Mouse (Mus musculus) megakaryocyte, embryonic 14.5 days (primary cell): ENCODE measurements around the gene Hoxc6. TPM values are rescaled to one million over a fixed set of nuclear protein-coding genes. Genes with fewer than 3 reads are reported as not detected.
A peak's percentile ranks its signal among the peaks of the same experiment; 100 is the strongest.

ENCODE experiments used
- H3K27me3 ChIP-seq: replicated peaks from 2 replicates; pipeline ENCODE3; 2012; ENCODE audit warnings: inconsistent platforms
- H3K36me3 ChIP-seq: replicated peaks from 2 replicates; pipeline ENCODE3; 2012; ENCODE audit warnings: low read length, inconsistent platforms, mixed read lengths
- H3K4me1 ChIP-seq: 2 replicates; pipeline ENCODE4 v1.6.1; 2012; ENCODE audit warnings: inconsistent platforms
- H3K4me3 ChIP-seq: replicated peaks from 2 replicates; pipeline ENCODE3; 2012; ENCODE audit warnings: moderate library complexity, mild to moderate bottlenecking, inconsistent platforms
- H3K9me3 ChIP-seq: 2 replicates; pipeline ENCODE4 v1.6.1; 2012; ENCODE audit warnings: inconsistent platforms
- FLI1 ChIP-seq: IDR thresholded peaks from 2 replicates; pipeline ENCODE4 v1.6.1; 2012; ENCODE audit warnings: low read length, inconsistent platforms, mixed read lengths
- GATA1 ChIP-seq: IDR thresholded peaks from 3 replicates; pipeline ENCODE4 v1.6.1; 2012; ENCODE audit warnings: mixed read lengths, low read length, inconsistent platforms, borderline replicate concordance
- polyA plus RNA-seq: library from polyadenylated mRNA; stranded (reverse); fragments of >175 nt; gene quantifications from 2 replicates; pipeline ENCODE4 v1.2.3, GENCODE M21; 2012; ENCODE audit warnings: low replicate concordance; ENCODE audit not compliant: insufficient read depth

The Hoxc6 gene
- polyA plus RNA-seq, 1 experiment: not detected

DNA sequence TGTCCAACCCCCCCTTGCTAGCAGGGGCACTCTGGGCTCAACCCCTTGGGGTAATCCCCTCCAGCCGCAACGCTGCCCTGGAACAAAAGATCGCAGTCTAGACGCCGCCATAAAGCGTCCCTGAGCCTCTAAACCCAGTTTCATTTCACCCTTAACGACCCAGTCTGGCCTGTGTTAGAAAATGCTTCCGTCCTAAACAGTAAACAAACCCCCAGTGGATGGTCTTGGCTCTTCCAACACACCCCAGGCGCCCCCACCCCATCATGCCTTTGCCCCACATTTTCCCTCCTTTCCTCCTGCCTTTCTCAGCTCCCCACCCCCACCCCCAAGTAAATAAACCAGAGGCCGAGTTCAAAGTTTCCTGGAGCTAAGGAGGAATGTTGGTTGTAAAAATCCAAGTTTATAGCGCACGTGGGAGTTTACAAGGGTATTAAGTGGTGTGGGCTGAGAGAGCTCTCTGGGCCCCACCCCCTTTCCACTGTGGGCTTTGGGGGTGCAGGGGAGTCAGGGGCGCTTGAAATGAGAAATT, 38.3 kb upstream of the Hoxc6 start:
- no peaks in the 10 kb centered on the region for H3K36me3 ChIP-seq
- TF ChIP-seq GATA1 (no peak), FLI1 (no peak)
- no peaks in the 10 kb centered on the region for H3K9me3 ChIP-seq
- H3K4me3 ChIP-seq: peak overlapping the region; percentile 53
- H3K27me3 ChIP-seq: peaks cover 96% of the 10 kb centered on the region
- H3K4me1 ChIP-seq: peaks cover 31% of the 10 kb centered on the region

DNA sequence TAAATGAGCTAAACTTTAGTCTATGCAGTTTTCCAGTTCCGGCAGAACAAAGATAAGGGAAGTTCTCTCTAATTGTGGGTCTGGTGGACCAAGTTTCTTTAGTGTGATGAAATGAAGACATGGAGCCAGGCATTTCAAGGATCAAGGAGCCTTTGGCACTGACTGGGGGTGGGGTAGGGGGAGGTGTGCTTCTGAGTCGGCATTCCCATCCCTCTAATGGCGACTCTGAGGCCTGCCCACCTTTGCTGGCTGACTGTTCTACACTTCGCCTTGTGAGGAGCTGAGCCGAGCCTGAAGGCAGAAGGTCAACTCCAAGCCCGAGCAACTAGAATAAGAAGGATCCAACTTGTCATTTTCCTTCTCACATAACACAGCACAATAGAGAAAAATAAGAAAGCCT, 36.3 kb upstream of the Hoxc6 start:
- peaks cover 36% of the 10 kb centered on the region for H3K4me1 ChIP-seq
- TF ChIP-seq FLI1 (no peak), GATA1 (no peak)
- H3K27me3 ChIP-seq: peaks cover 96% of the 10 kb centered on the region

DNA sequence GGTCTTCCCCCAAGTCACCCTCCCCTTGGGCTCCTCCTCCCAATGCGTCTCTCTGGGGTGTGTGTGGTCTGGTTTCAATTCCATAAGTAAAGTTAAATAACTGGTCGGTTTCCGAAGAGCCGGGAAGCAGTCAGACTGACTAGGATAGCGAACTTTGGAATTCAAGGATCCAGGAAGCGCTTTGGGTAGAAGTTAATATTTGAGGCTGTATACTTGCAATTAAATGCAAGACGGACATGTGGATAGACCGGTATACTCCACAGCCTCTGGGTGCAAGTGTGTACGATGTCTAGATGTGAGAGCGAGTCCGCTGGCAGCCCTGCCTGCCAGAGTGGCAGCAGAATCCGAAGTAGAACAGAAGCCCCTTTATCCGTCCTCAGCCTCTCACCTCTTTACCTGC, 35.6 kb upstream of the Hoxc6 start:
- Histone ChIP-seq H3K36me3 (no peaks in the 10 kb centered on the region), H3K27me3 (peaks cover 96% of the 10 kb centered on the region), H3K4me1 (peaks cover 44% of the 10 kb centered on the region), H3K4me3 (no peak overlapping the region), H3K9me3 (no peaks in the 10 kb centered on the region; the same call in 1 of the 2 replicates)
- TF ChIP-seq FLI1 (no peak), GATA1 (no peak)

More for the DNA sequence above, 36.3 kb upstream of the Hoxc6 start:
- H3K36me3 ChIP-seq: no peaks in the 10 kb centered on the region
- no peaks in the 10 kb centered on the region; the same call in 1 of the 2 replicates for H3K9me3 ChIP-seq
- no peak overlapping the region for H3K4me3 ChIP-seq

DNA sequence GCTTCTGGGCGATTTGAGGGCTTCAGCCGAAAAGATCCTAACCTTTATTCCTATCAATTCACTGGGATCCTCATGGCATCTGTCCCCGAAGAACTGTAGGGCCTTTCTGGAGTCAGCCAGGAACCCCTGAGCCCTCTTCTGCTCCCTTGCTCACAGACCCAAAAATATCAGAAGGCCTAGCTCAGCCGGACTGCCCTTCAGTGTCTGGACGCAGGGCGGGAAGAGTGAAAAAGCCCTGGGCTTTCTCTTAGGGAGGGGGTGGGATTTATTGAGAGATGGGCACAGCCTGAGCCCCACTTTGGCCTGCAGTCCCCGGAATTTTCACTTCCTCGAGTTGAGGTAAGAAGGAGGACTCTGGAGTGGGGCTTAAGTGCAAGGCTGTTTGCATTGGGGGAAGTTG, 34.8 kb upstream of the Hoxc6 start:
- Histone ChIP-seq H3K27me3 (peaks cover 95% of the 10 kb centered on the region), H3K4me1 (peaks cover 47% of the 10 kb centered on the region), H3K36me3 (no peaks in the 10 kb centered on the region), H3K9me3 (no peaks in the 10 kb centered on the region; the same call in 1 of the 2 replicates), H3K4me3 (no peak overlapping the region)
- TF ChIP-seq FLI1: no peak
- no peak for TF ChIP-seq GATA1

DNA sequence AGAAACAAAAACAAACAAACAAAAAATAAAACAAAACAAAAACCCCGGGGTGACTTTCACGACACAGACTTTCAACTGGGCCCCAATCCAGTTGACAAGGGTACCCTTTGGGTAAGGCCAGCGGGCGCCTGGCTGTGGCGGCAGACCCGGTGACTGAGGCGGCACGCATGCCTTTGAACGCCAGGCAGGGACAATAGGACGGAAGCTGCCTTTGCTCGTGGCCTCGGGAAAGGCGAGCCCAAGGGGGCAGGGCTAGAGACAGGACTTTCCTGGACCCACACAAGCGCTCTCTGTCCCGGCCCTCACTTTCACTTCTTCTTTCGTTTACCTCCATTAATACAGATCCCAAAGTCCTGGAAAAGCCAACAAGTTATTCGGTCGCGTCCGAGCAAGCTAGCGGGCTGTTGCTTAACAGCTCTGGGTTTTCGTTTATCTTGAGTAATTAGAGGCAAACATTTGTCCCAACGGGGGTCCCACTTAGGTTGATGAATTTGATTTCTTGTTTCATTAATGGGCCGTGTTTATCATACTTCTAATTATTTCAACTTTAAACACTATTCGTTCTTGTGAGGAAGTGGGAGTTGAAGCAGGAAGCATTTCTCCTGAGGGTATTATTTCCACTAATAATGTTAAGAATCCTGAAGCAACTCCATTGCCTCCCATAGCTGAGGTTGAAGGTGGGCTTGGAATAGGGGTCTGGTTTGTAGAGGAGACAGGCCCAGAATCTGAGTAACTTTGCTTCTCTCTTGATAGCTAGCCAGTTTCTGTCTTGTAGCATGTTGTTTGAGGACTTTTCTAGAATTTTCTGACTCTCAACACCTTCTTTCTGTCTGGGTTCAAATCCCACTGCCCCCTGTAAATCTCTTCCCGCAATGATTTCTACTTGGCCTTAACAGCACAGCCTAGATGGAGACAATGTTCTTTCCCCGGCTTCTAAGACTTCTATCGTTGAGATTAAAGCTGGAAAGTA, 34.1 kb upstream of the Hoxc6 start:
- Histone ChIP-seq H3K36me3 (no peaks in the 10 kb centered on the region), H3K27me3 (peaks cover 94% of the 10 kb centered on the region), H3K4me3 (peak overlapping the region; percentile 78), H3K9me3 (no peaks in the 10 kb centered on the region; the same call in 1 of the 2 replicates), H3K4me1 (peaks cover 47% of the 10 kb centered on the region)
- TF ChIP-seq GATA1: no peak
- TF ChIP-seq FLI1: no peak

DNA sequence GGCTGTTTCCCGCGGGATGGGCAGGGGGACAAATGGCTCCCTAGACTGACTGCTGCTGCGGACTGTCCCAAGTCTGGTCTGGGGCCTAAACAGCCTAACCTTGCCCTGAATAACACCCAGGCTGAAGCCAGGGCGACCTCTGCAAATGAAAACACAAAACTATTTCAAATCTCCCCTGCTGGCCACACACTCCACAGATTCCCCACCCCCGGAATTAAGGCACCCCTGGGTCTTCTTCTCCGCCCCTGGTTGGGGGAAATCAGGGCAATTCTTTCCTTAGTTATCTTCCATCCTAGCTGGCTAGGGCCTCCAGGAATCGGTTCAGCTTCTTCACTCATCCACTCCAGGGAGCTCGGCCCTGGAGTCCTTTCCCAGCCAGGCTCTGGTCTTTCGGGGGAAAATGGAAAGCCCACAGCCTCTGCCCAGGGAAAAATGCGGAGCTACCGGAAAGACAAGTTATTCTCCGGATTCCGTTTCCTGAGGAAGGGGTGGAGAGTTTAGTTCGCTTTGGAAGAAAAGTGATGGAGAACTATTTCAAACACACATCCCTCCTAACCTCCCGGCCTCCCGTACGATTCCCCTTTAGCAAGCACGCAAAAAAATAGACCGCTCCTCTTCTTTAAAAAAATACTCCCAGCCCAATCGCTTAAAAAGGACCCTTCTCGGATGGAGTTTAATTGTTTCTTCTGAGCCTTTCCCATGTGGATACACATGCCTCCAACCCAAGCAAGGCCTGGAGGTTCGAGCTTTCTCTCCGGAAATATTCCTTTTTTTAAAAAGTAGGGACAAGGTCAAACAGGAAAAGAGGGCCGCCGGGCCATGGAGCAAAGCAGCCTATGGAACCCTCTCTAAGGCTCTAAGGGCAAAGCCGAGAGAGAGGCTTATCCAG, 32.8 kb upstream of the Hoxc6 start:
- H3K4me3 ChIP-seq: no peak overlapping the region
- H3K27me3 ChIP-seq: peaks cover 94% of the 10 kb centered on the region

DNA sequence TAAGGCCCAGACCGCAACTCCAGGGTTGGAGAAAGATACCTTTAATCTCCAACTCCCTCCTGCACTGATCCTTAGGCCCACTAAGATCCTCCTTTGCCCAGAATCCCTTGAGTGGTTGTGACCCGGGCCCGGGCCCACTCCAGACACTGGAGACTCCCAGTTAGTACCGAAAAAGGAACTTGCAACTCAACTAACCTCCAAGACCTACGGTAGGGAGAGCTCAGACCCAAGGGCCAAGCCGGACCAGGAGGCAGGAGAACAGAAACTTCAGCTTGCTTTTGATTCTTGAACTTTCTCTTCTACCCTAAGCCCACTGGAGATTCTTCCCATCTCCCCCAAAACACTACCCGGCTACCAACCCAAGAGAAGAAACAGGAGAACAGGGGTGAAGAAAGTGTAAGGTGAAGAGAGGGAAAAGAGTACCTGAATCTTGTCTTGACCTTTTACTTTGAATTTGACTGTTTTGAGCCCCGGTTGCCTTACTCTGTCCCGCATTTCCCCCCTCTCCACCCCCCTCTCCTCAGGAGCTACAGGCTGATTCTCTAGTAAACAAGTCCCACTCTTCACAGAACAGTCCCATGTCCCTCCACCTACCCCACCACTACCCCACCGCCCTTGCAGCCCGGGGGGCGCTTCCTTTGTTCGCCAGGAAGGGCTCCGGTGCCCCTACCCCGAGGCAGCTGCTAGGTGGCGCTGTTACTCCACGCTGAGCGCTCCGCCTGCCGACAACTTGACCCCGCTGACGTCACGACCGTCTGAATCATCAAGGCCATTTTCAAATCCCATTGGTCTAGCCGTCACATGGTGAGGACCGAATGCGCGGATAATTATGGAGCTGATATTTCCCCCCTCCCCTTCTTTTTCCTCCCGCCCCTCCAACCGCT, 31.9 kb upstream of the Hoxc6 start:
- TF ChIP-seq FLI1 (no peak), GATA1 (no peak)
- H3K4me3 ChIP-seq: peak overlapping the region; percentile 85
- no peaks in the 10 kb centered on the region; the same call in 1 of the 2 replicates for H3K9me3 ChIP-seq
- peaks cover 95% of the 10 kb centered on the region for H3K27me3 ChIP-seq
- peaks cover 50% of the 10 kb centered on the region for H3K4me1 ChIP-seq
- H3K36me3 ChIP-seq: no peaks in the 10 kb centered on the region

More for the DNA sequence above, 32.8 kb upstream of the Hoxc6 start:
- H3K36me3 ChIP-seq: no peaks in the 10 kb centered on the region
- no peaks in the 10 kb centered on the region; the same call in 1 of the 2 replicates for H3K9me3 ChIP-seq
- peaks cover 42% of the 10 kb centered on the region for H3K4me1 ChIP-seq
- TF ChIP-seq GATA1: no peak
- TF ChIP-seq FLI1: no peak

DNA sequence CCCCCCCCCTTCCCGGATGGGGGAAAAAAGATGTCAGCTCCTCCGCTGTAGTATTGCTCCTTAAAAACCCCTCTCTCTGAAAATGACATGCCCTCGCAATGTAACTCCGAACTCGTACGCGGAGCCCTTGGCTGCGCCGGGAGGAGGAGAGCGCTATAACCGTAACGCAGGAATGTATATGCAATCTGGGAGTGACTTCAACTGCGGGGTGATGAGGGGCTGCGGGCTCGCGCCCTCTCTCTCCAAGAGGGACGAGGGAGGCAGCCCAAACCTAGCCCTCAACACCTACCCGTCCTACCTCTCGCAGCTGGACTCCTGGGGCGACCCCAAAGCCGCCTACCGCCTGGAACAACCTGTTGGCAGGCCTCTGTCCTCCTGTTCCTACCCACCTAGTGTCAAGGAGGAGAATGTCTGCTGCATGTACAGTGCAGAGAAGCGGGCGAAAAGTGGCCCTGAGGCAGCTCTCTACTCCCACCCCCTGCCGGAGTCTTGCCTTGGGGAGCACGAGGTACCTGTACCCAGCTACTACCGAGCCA, 31.2 kb upstream of the Hoxc6 start, which contains the start of gene Hoxc10:
TSS of gene Hoxc10 (plus strand) at position 21 of the 536 bp plus-strand sequence.
- Histone ChIP-seq H3K27me3 (peaks cover 95% of the 10 kb centered on the region), H3K4me1 (peaks cover 47% of the 10 kb centered on the region), H3K9me3 (no peaks in the 10 kb centered on the region; the same call in 1 of the 2 replicates), H3K4me3 (peak within 1 kb of the TSS; percentile 85), H3K36me3 (no peaks in the 10 kb centered on the region)
- TF ChIP-seq GATA1 (no peak), FLI1 (no peak)
